Mouse (Mus musculus): ENCODE results near the gene Gm20388. TPM values are rescaled to one million over a fixed set of nuclear protein-coding genes. Genes with fewer than 3 reads are reported as not detected.
A peak's percentile ranks its signal among the peaks of the same experiment; 100 is the strongest.

Gene Gm20388
- total RNA-seq, 2 experiments from 2014 or later, result 18.6 TPM; not detected in 1

- DNase-seq (ENCODE audit: low spot score in 2 of 2), result peak; percentile 77 to 86
- intact Hi-C loops (cut with DNase I), result loop anchor here (1.0 to 5.0 kb wide), 4 partner anchors 45 to 232 kb away; no protein-coding TSS in a partner anchor
These were observed 624.1 kb downstream of the Gm20388 start for GRCm38 (mm10) chr8:120534504-120535368.

GRCm38 (mm10) chr8:120535452-120536305 lies 625.0 kb downstream of the Gm20388 start:
- intact Hi-C loops (cut with DNase I), result loop anchor here (1.0 to 5.0 kb wide), 6 partner anchors 46 to 233 kb away; no protein-coding TSS in a partner anchor
- DNase-seq (ENCODE audit: low spot score in 2 of 2), result peak; percentile 80 to 81

GRCm38 (mm10) chr8:120536306-120537206 lies 625.9 kb downstream of the Gm20388 start:
- peak in 1 of 2 experiments; percentile 71 for DNase-seq (ENCODE audit: low spot score in 2 of 2)
- intact Hi-C loops (cut with DNase I), result loop anchor here (1.0 to 5.0 kb wide), 5 partner anchors 62 to 234 kb away; no protein-coding TSS in a partner anchor

- DNase-seq (ENCODE audit: low spot score in 2 of 2), result peak; percentile 57 to 68
- intact Hi-C loops (cut with DNase I), result loop anchor here (5.0 kb wide), 3 partner anchors 110 to 235 kb away; no protein-coding TSS in a partner anchor
These were observed 626.7 kb downstream of the Gm20388 start for GRCm38 (mm10) chr8:120537207-120537817.

- intact Hi-C loops (cut with DNase I), result loop anchor here (5.0 kb wide), 3 partner anchors 111 to 236 kb away; no protein-coding TSS in a partner anchor
- peak; percentile 67 to 74 for DNase-seq (ENCODE audit: low spot score in 2 of 2)
These were observed 627.3 kb downstream of the Gm20388 start for GRCm38 (mm10) chr8:120537818-120538396.

- intact Hi-C loops (cut with DNase I), result loop anchor here (5.0 kb wide), 3 partner anchors 111 to 236 kb away; no protein-coding TSS in a partner anchor
- DNase-seq (ENCODE audit: low spot score in 2 of 2), result peak; percentile 62 to 74
These were observed 628.0 kb downstream of the Gm20388 start for GRCm38 (mm10) chr8:120538397-120539240.

GRCm38 (mm10) chr8:120539381-120539774 lies 628.7 kb downstream of the Gm20388 start:
- intact Hi-C loops (cut with DNase I), result loop anchor here (5.0 kb wide), 3 partner anchors 112 to 237 kb away; no protein-coding TSS in a partner anchor
- DNase-seq (ENCODE audit: low spot score in 2 of 2), result peak in 1 of 2 experiments; percentile 43

- intact Hi-C loops (cut with DNase I), result loop anchor here (1.0 to 5.0 kb wide), 4 partner anchors 8 to 238 kb away; no protein-coding TSS in a partner anchor
These were observed 629.4 kb downstream of the Gm20388 start for GRCm38 (mm10) chr8:120539775-120540625.

GRCm38 (mm10) chr8:120542995-120543394 lies 632.4 kb downstream of the Gm20388 start:
- DNase-seq (ENCODE audit: low spot score in 2 of 2), result no peak
- intact Hi-C loops (cut with DNase I), result no loop called here

More at GRCm38 (mm10) chr8:120539775-120540625, 629.4 kb downstream of the Gm20388 start:
- no peak for DNase-seq (ENCODE audit: low spot score in 2 of 2)

GRCm38 (mm10) chr8:120543416-120544055 lies 632.9 kb downstream of the Gm20388 start:
- intact Hi-C loops (cut with DNase I), result no loop called here
- no peak for DNase-seq (ENCODE audit: low spot score in 2 of 2)

- intact Hi-C loops (cut with DNase I), result no loop called here
- no peak for DNase-seq (ENCODE audit: low spot score in 2 of 2)
These were observed 633.5 kb downstream of the Gm20388 start for GRCm38 (mm10) chr8:120544155-120544554.

- intact Hi-C loops (cut with DNase I), result no loop called here
- DNase-seq (ENCODE audit: low spot score in 2 of 2), result no peak
These were observed 636.9 kb downstream of the Gm20388 start for GRCm38 (mm10) chr8:120547562-120547961.

GRCm38 (mm10) chr8:120548313-120548761 lies 637.7 kb downstream of the Gm20388 start:
- peak; percentile 64 to 77 for DNase-seq (ENCODE audit: low spot score in 2 of 2)
- intact Hi-C loops (cut with DNase I), result loop anchor here (1.0 kb wide), 1 partner anchor 8 kb away; no protein-coding TSS in a partner anchor

- intact Hi-C loops (cut with DNase I), result no loop called here
- DNase-seq (ENCODE audit: low spot score in 2 of 2), result peak in 1 of 2 experiments; percentile 51
These were observed 638.8 kb downstream of the Gm20388 start for GRCm38 (mm10) chr8:120549321-120549921.

GRCm38 (mm10) chr8:120549922-120550321 lies 639.3 kb downstream of the Gm20388 start:
- DNase-seq (ENCODE audit: low spot score in 2 of 2), result no peak
- intact Hi-C loops (cut with DNase I), result no loop called here
